Mouse (Mus musculus): Measurements from ENCODE around the gene Optn.

Optn gene

GRCm38 (mm10) chr2:4987388-4988180 lies 76.3 kb downstream of the Optn start:
- in situ Hi-C loops (cut with MseI, MboI), result loop anchor here (5.0 kb wide), 1 partner anchor 70 kb away; the partner anchor contains the start of gene Phyh (in 2 of the 2)

GRCm38 (mm10) chr2:4986798-4987197 lies 77.1 kb downstream of the Optn start:
- in situ Hi-C loops (cut with MseI, MboI), result loop anchor here (5.0 kb wide), 1 partner anchor 69 kb away; the partner anchor contains the start of gene Phyh (in 2 of the 2)

- in situ Hi-C loops (cut with MseI, MboI), result loop anchor here (5.0 kb wide), 1 partner anchor 68 kb away; the partner anchor contains the start of gene Phyh (in 2 of the 2)
Measured at GRCm38 (mm10) chr2:4985000-4985399, 78.9 kb downstream of the Optn start.

- in situ Hi-C loops (cut with MseI, MboI), result no loop called here
Measured at GRCm38 (mm10) chr2:4983987-4984386, 79.9 kb downstream of the Optn start.

GRCm38 (mm10) chr2:4978091-4978490 lies 85.8 kb downstream of the Optn start:
- in situ Hi-C loops (cut with MseI, MboI), result no loop called here

- in situ Hi-C loops (cut with MseI, MboI), result no loop called here
Measured at GRCm38 (mm10) chr2:4975807-4976206, 88.0 kb downstream of the Optn start, which contains the start of gene Ucma. TSS of gene Ucma (plus strand) at chr2:4976122.

All from mouse trophoblast stem cell (cell line).